Mouse (Mus musculus) urinary bladder, postnatal 36 days (tissue): ENCODE measurements at regions not wholly inside any gene's neighbourhood (a gene's known extent, or its start where the extent isn't known, plus 50 kb on each side); places are given as distances from the start of the nearest gene placed in this dataset.

Source experiments
- DNase-seq, 2 experiments: peaks; one replicate each; pipeline ENCODE4 v3.0.0; 2022; ENCODE audit warnings: low spot score in 2 of 2, mixed read lengths in 1 of 2

DNA sequence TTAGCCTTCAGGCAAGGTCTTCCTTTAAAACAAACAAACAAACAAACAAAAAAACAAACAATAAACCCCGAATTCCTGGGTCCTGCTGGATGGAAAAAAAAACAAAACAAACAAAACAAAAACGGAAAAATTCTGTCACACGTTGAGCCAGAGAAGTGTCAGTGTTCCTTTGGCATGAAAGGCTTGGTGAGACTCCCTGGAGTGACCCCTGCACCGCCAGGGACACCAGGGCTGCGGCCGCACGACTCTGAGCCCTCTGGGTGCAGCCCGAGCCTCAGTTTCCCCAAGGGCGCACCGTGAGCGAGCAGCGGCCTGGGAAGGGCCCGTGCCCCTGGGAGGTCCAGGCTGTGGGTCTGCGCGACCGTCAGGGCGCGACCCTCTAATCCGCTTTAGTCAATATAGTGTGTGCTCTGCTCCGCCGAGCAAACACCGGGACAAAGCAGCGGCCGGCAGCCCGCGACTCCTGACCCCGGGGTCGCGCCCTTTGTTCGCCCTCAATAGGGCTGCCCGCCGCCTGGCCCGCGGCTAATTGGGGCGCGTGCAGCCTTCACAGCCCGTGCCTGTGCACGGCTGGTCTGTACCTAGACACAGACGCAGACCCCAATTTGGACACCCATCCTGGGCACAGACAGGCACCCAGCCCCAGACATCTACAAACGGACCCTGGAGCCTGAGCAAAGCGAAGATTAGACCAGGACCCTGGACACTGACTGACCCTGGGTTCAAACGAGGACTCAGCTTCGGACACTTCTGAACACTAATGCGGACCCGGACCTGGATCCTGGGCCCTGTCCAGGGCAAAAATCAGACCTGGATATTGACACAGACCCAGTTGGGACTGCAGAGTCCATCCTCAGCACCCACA, 74.0 kb upstream of the Ppara start:
- no peak for DNase-seq

DNA sequence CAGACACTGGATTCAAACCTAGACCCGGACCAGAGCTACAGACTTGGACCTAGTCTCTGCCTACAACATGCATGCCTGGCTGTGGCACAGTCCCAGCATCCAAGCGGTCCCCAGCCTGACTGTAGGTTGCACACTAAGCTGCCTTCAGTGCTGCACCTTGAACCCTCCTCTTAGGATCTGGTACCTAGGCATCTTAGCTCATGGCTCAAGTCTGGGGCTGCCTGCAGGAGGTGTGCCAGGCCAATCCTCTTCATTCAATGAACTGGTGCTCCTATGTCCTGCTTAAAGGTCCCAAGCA, 73.4 kb upstream of the Ppara start:
- no peak for DNase-seq

DNA sequence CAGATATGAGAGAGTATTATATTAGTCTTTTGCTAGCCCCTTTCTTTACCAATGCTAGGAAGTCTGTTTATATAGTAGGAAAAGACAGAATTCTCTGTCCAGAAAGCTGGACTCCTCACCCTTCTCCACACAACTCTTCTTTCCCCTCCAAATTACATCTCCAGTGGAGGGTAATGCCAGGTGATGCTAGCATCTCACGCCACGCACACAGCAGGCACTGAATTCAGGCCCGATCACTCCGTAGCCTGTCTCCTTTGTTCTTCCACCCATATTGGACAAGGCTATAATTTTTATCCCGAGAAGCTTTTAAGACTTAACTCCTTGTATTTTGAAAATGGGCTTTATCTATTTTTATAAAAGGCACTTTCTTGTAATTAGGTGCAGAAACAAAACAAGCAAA, 73.0 kb upstream of the Ppara start:
- DNase-seq = no peak

DNA sequence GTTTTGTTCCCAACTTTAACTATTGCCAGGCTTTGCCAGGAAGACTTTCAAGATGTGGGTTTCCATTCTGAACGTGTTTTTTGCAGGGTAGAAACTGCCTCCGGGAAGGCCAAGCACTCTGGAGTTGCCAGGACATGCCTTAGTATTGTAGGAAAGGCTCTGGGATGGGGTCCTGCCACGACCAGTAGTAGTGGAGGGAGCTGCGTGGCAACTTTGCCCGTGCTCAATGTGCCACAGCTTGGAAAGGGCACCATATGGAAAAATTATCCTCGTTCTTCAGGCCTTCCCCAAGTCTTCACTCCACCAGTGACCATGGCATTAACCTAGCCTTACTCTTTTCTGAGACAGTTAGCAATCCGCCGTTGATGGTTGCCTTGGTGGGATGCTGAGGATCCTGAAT, 72.5 kb upstream of the Ppara start:
- DNase-seq = no peak

DNA sequence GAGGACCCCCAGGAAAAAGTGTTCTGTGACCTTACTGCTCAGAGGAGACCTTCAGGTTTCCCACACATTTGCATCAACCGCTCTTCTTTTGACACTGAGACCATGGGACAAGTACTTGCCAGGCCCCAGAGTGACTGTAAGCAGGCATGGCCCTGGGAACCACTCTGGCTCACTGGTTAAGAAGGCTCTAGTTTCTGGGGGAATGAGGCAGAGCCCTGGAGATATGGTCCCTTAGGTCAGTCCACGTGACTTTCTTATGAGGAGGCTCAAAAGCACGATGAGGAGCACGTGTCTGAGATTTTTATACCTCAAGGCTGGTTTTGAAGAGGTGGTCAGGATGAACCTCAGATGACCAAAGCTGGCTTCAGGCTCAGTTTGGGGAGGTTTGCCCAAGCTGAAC, 72.1 kb upstream of the Ppara start:
- no peak for DNase-seq

DNA sequence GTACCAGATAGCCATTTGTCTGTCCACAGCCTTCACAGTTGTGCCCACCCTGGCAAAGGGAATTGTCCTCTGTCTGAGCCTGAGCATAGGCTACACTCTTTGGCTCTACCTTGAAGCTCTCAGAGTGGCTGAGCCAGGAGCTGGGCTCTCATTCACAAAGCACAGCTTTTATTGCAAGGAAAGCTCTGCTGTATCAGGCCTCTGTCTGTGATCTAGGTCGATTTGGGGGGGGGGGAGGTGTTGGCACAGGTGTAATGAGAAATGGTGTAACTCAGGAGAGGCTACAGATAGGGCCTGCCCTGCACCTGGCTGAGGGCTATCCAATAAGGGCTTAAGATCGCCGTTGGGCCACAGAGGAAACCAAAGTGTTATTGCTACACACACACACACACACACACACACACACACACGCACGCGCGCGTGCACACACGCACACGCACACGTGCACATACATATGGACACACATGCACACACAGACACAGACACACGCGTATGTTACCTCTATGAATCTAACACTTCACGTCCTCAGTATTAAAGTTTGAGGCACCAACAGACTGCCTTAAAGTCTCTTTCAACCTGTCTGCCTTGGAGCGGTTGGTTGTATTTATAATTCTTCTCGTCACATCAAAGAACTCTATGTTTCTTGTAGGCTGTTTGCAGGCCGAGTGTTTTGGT, 70.9 kb upstream of the Ppara start:
- no peak for DNase-seq

DNA sequence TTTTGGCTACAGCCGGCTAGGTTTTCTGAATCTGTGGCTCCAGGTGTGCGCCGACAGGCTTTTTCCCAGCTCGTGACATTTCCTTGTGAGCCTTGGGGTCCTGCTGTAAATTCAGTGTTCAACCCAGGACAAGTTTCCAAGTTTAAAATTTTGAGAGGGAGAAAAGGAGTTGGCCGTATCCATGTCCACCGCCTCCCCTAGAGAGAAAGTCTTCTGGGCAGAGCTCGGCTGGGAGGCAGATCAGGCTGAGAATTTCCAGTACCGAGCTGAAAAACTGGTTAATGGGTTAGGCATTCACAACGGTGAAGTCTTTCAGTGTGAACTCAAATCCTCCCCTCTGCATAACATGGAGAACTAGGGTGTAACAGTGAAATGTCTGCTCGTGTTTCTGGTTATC, 70.4 kb upstream of the Ppara start:
- no peak for DNase-seq

DNA sequence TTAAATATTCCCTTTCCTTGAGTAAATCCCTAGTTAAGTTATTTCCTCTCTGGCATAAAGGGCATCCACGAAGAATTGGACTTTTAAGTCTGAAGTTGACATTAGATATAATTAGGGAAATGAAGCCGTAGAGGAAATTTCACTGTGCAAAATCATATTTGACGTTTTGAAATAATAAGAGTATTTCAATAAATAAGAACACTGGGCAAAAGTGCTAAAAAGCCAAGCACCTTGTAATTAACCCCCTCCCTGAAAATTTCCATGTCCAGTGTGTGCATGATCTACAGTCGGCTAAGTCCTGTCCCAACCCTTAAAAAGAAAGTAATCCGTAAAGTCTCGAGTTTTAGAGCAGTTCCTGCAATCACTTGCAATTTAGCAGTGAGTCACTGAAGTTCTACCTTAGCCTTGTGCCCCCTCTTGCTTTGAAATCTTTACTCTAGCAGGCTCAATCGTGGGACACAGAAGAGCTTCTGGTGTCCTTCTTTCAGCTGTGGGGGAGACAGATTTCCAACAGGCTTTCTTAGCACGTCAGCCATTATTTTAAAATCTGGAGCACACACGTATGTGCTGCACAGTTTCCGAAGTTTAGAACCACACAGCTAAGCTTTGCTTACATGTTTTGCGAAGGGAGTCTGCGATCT, 69.5 kb upstream of the Ppara start:
- DNase-seq = no peak

DNA sequence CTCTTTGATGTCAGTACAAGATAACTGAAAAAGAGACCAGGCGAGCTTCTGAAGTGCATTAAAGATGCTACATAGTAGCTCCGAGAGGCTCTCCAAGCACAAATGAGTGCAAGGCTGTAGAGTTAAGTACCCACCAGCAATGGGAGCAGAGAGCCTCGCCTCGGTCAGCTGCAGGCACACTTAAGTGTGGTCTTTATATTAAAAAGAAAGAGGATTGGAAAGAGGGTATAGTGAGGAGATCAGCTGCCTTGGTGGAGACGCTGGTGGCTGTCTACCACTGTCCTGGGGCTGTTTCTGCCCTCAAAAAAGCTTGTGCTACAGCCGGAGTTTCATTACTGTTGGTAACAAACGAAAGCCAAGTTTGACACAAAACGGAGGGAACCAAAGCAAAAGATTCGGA, 68.3 kb upstream of the Ppara start:
- no peak for DNase-seq

DNA sequence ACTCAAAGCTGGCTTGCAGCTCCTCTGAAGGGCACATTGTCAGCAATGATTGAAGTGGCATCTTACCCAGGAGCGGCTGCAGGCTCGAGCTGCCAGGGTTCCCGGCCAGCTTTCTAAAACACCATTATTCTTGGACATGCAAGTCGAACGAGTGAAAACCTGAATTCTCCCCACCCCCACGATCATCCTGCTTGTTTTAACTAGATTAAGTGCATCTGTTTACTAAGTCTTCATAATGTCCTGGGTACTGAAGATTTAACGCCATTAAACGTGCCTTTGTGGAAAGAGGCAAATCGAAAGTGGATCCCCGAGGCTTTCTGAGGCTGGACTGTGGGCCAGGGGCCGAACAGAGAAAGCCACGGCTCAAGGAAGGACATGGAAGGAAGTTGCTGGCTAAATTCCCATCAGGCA, 67.4 kb upstream of the Ppara start:
- DNase-seq = no peak

DNA sequence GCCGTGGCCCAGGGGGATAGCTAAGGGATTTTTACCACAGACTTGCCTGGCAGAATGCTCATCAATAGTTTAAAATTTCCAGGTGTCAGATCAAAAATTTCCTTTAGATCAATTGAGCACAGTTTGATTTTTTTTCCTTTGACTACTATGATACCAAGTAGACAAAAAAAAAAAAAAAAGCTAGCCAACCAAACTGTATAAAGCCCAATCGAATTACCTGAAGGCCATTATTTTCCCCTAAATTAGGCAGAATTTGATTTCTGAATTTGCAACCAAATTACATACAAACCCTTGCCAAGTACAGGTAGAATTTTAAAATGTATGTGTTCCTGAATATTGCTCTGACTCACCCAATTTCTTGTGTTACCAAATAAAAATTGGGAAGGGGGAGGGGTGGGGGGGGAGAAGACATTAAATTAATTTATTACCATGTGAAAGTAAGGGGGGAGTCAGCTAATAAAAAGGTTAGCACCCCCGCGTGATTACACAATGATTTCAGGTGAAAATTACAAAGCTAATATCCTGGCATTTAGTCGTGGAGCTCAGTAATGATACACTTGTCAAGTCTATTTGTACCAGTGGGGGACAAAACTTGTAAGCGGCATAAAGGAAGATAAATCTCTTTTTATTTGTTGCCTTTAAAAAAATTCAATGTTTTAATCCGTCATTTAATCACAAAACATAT, 66.7 kb upstream of the Ppara start:
- no peak for DNase-seq

DNA sequence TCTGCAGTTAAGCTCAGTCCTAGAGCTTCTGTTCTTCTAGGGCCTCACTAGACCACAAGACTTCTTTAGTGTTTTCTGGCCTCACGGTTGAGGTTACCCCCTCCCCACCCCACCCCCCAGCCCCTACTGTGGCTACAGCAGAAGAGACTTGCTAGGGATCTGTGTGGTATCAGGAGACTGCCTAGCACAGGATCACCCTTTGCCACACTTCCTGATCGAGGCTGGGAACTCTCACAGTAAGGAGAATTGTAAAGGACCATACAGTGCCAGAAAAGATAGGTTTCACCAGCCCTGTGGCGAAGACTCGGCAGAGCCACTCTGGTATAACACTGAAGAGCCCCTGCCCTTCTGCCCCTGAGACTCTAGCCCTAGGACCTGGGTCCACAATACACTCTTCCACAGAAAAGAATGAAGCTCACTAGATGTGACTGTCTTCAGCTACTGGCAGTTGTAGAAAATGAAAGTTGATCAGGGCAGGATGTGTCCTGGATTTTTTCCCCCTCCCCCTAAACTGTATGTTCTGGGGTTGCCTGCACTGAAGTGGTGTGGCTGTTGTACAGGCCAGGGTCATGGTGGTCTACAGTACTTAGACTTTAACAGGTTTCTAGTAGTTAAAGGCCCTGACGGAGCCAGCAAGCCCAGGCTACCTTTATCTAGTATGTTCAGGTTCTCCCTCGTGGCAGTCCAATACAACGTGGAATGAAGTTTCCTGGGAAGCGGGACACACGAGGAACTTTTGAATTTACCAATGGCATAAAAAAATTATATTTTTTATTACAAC, 65.7 kb upstream of the Ppara start:
- DNase-seq = no peak

DNA sequence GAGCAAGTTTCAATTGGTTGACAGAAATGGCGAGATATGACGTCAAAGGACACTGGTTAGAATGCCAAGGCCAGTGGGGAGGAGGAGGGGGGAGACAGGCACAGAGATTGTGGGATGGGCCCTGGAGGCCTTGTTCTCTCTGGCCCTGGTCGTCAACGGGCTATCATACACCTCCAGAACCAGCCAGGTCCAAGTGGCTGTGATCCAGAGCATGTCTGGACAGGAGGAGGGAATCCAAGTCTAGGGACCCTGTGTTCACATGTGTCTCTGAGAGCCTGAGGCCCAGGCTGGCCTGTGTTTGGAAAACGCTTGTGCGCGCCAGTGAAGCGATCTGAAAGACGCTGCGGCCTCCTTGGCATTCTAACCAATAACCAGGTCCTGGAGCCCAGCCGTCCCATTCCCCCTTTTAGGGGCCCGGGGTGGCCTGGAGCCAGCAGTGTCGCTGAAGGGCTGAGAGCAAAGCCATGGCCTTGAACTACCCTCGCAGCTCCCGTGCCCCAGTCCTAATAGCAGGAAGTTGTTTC, 65.1 kb upstream of the Ppara start:
- DNase-seq = peak; percentile 64 to 75

DNA sequence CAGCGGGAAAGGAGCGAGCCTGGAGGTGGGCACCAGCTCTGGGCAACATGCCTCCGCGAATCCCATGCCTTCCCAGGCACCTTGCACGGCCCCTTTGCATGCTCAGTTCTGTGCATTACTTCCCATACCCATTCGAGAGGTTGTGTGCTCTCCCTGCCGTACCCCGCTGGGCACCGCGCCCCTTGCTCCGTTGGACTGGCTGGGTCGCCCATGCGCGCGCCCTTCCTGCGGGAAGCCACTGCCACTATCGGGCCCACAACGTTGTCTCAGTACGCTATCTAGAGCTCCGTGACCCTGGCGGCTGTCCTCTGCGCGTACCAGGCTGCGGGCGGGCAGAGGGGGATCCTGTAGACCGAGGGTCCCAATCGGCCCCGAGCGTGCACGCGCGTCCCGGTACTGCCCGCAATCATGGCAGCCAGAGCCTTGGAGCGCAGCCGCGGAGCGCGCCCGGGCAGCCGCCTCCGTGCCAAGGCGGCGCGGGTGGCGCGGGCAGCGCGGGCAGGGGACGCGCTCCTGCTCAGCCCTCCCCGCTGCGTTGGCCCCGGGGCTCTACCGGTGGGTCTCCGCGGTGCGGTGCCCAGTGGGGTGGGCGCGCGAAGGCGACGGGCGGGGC, 64.5 kb upstream of the Ppara start:
- peak in 1 of 2 experiments; percentile 73 for DNase-seq

DNA sequence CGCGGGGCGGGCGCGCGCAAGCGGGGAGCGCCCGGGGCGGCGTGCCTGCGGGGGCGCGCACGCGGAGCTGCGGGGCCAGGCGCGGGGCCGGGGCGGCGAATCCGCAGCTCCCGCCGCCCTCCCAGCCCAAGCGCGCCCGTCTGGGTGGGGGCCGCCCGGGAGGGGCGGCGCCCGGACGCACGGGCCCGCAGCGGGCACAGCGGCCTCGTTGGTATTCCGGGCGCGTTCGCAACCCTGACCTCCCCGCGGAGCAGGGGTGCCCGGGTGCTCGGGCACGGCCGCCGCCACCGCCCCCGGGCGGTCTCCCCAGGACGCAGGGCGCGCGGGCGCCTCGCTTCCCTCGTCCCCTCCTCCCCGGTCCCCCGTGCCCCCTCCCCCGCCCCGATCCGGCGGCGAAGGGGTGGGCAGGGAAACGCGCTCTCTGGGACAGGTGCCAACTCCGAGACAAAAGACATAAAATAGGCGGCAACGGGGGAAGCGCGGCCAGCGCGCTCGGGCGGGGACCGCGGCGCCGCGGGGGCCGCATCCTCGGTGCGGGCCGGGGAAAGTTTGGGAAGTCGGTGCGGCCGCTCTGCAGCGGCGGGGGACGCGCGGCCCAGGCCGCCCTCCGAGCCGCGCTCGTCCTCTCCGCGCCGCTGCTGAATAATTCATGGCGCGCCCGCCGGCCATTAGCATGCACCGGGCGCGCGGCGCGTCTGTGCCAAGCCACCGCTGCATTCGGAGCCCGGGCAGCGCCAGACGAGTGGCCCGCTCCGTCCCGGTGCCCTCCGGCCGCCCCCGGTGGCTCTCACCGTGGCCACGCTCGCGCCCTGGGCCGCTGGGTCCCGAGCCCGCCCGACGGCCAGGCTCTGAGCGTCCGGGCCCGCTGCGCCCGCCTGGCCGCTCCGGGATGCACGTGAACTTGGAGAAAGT, 63.7 kb upstream of the Ppara start:
- peak; percentile 83 to 88 for DNase-seq

DNA sequence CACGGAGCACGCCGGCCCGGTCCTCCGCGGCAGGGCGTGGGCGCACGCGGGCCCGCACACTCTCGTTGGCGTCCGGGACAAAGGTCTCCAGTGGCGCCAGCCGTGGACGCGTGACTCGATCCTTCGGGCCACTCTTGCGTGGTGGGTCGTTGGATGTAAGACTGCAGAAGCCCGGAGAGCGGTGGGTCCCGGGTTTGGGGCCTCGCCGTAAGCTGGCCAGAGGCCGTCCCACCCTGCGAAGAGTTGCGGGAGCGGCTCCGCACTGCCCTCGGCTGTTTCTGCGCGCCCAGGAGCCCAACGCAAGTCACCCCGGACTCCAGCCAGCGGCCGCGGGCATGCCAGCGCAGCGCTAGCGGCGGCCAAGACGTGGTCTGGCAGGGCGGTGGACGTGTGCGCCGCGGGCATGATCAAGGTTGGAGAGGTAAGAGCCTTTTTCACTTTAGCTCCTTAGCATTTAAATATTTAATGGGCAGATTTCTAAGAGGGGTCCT, 63.0 kb upstream of the Ppara start:
- DNase-seq = peak in 1 of 2 experiments; percentile 56

DNA sequence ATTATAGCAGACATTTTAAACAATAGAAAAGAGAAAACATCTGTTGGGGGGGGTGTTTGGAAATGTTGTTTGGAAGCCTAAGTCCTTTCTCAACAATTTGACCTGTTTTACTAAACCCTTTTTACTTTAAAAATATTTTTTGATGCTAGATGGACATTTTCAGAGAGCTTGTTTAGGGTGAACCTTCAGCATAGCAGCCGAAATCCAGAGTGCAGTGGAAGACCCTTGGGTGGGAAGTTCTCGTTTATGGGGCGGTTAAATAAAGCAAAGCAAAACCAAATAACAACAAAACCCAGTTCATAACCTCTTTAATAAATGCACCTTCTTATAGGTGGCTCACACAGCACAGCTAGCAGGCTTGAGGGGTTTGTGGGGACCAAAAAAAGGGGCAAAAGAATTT, 62.4 kb upstream of the Ppara start:
- no peak for DNase-seq

DNA sequence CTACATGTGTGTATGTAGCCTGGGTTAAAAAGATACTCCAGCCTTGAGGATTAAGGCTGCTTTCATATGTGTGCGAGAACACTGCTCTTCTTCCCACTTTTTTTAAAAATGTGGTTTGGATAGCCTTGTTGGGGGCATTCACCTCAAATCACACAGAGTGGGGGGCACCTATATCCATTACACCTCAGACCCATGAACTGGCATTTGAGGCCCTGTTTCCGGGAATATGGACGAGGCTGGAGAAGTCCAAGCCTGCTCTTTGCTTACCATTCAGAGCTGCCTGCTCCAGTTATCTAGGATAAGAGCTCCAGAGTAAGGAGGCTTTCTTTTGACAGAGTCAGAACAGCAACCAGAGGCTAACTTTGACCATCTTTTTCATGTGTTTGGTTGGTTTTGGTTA, 61.9 kb upstream of the Ppara start:
- no peak for DNase-seq

DNA sequence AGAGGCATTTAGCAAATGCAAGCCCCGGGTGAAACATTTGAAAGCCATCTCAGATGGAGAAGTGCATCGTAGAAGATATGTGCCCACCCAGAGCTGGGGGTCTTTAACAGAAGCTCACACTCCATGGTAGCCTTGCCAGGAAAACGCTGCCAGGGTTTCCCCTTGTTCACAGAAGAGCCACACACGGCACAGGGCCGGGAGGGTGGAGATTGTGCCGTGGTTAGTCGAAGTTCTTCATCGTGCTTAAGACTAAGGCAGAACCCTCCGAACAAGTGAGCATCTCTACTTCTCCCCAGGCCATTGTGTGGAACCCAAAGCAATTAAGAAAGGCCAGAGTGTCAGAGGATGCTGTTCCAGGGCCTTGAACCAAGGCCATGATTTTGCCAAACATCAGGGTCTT, 61.3 kb upstream of the Ppara start:
- DNase-seq = no peak
